In the genomic region with DNA sequence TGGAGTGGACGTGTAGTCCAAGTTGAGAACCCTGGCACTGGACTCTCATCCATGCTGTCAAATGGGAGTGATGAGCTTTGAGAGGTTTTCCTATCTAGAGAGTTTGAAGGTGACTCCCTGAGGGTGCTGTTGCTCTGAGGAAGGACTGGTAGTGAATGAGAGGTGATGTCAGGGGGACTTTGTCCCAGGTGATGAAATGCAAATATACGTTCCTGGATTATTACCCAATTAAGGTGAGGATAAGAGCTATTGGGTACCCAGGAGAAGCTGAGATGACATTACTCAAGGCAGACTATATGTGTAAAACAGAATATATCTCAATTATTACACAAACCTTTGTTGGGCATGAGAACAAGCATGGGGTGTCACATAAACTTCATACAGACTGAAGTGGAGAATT, we compare ENCODE assay signal across 24 mouse cellular contexts.
"Had no signal": no experiment of that assay in that cellular context is flagged by ENCODE, and none has a peak within 500 bp of the region (broad histone marks: within the 10 kb centered on the region; RNA-seq: fewer than 3 reads in every experiment).

No protein-coding gene starts in this region.

- H3K9me3 ChIP-seq: heart, embryonic 13.5 days; heart, embryonic 15.5 days; hindbrain, embryonic 13.5 days; hindbrain, embryonic 15.5 days; limb, embryonic 13.5 days; limb, embryonic 15.5 days; liver, embryonic 12.5 days had no signal

- H3K4me1 ChIP-seq: heart, embryonic 15.5 days; hindbrain, embryonic 13.5 days; hindbrain, embryonic 15.5 days; limb, embryonic 15.5 days had no signal

- H3K4me3 ChIP-seq: heart, adult 2 months; heart, embryonic 13.5 days; heart, embryonic 15.5 days; hindbrain, embryonic 13.5 days; hindbrain, embryonic 15.5 days; limb, embryonic 13.5 days; limb, embryonic 15.5 days; liver, embryonic 12.5 days had no signal

- H3K4me2 ChIP-seq: heart, embryonic 11.5 days; heart, embryonic 13.5 days; heart, embryonic 15.5 days; hindbrain, embryonic 13.5 days; hindbrain, embryonic 15.5 days; limb, embryonic 13.5 days; limb, embryonic 15.5 days had no signal

- ATAC-seq: hindbrain, postnatal 0 days had no signal

- H3K36me3 ChIP-seq: heart, embryonic 15.5 days; hindbrain, embryonic 13.5 days; hindbrain, embryonic 15.5 days; limb, embryonic 15.5 days; liver, embryonic 12.5 days had no signal

- H3K27ac ChIP-seq: heart, adult 2 months; heart, embryonic 13.5 days; heart, embryonic 15.5 days; hindbrain, embryonic 13.5 days; hindbrain, embryonic 15.5 days; hindbrain, postnatal 0 days; limb, embryonic 13.5 days; limb, embryonic 15.5 days; liver, embryonic 12.5 days; liver, embryonic 14.5 days had no signal

- H3K27me3 ChIP-seq: heart, embryonic 13.5 days; heart, embryonic 15.5 days; hindbrain, embryonic 13.5 days; hindbrain, embryonic 15.5 days; limb, embryonic 13.5 days; limb, embryonic 15.5 days; liver, embryonic 12.5 days had no signal

- H3K9ac ChIP-seq: heart, embryonic 13.5 days; heart, embryonic 15.5 days; hindbrain, embryonic 13.5 days; hindbrain, embryonic 15.5 days; limb, embryonic 13.5 days; limb, embryonic 15.5 days; liver, embryonic 12.5 days; liver, embryonic 14.5 days had no signal

- DNase-seq: gastrocnemius, postnatal 14 days; gastrocnemius, postnatal 36 days; heart, adult 11 months; heart, adult 2 months; heart, postnatal 14 days; heart, postnatal 36 days; kidney, adult 18-20 months; kidney, adult 8-10 months; kidney, postnatal 10 days; kidney, postnatal 25 days; kidney, postnatal 4 days; layer of hippocampus, adult 9-11 months; layer of hippocampus, postnatal 36 days; left cerebral cortex, postnatal 4 days had no signal
